Mouse (Mus musculus) G1E (cell line): ENCODE measurements around the gene Gm20683.

ENCODE experiments used
- CTCF ChIP-seq: IDR thresholded peaks from 2 replicates; pipeline ENCODE4 v1.5.1; 2012; ENCODE audit warnings: low read depth, low read length, inconsistent platforms, mixed read lengths
- GATA1 ChIP-seq: IDR thresholded peaks from 2 replicates; pipeline ENCODE4 v1.6.1; 2012; ENCODE audit warnings: borderline replicate concordance, low read length, inconsistent platforms, mixed read lengths
- GATA2 ChIP-seq: IDR thresholded peaks from 2 replicates; pipeline ENCODE4 v1.6.1; 2012; ENCODE audit warnings: low read depth, low read length, inconsistent platforms, borderline replicate concordance
- POLR2AphosphoS5 ChIP-seq: IDR thresholded peaks from 2 replicates; pipeline ENCODE4 v1.6.1; 2012; ENCODE audit warnings: low read depth, low read length, inconsistent platforms; ENCODE audit not compliant: insufficient replicate concordance
- TAL1 ChIP-seq: conservative IDR thresholded peaks from 2 replicates; pipeline ENCODE4 v1.6.1; 2012; ENCODE audit warnings: low read depth, low read length, inconsistent platforms, mixed read lengths

GRCm38 (mm10) chr17:25873405-25874147 lies 32.0 kb upstream of the Gm20683 start:
- TF ChIP-seq CTCF (no peak), GATA1 (no peak), POLR2AphosphoS5 (no peak), TAL1 (no peak), GATA2 (no peak)
